Mouse (Mus musculus): Measurements from ENCODE around the gene Prrc2a.

Prrc2a gene

DNA sequence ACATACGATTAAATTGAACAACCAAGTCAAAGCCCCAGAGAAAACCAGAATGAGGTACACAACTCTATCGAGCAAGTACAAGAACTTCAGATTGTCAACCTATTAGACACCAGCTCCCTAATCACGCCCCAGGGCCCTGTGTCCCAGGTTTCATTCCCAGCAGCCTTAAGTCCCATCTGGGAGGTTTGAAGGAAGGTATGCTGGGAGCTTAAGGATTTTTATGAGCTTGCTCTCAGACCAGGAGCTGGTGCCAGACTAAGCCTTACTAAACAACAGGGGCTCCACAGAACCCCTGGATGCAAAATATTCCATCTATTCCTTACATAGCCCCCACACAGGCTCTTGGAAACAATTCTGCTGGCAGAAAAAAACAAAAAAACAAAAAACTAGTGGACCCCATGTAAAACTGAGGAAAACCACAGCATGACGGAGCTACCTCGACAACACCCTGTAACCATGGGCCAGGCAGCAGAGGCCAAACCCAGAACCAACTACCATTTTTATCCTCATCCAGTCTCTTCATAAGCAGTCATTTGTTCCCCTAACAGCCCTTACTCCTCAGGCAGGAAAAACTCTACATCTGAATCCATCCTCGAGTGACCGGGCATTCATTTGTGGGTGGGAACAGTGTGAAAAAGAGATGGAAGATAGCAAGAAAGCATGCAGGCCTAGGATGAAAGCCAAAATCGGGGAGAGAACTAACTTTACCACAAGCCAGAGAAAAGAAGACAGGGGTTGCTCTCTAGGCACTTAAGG lies 1.2 kb downstream of the Prrc2a start:
- DNase-seq (ENCODE audit: low read depth in 2 of 2, low spot score in 2 of 2): no peak

DNA sequence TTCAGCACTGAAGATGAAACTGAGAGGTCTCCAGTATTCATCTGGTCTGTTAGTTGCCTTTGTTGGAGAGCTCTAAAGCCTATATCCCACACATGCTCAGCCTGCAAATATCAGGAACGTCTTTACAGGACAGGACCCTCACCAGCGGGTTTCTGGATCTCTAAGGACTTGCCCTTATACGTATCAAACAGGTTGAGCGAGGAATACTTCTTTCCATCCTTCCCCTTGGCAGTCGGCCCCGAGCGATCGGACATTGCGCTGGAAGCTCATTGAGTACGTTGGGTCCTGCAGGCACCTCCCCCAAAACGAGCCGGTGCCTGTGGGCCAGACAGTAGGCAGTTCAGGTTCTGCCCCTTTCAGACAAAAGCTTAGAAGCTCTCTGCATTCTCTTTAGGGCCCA lies 2.0 kb downstream of the Prrc2a start:
- no peak for DNase-seq (ENCODE audit: low read depth in 2 of 2, low spot score in 2 of 2)

DNA sequence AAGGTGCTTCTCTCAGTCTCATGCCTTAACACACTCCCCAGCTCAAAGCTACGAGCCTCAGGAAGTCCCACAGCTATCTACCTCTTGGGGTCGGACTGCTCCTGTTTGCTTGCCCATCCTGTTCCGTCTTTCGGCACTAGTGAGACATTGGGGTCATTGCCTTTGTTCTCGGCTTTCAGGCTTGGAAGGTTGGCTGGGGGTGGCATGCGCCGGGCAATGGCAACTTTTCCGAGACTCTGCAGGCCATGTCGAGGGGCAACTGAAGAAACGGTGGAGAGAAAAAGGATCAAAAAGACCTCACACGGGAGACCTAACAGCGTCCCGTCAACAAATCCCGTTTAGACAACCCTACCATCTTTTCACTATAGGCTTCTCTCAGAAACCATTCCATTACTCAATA lies 2.6 kb downstream of the Prrc2a start:
- no peak for DNase-seq (ENCODE audit: low read depth in 2 of 2, low spot score in 2 of 2)

DNA sequence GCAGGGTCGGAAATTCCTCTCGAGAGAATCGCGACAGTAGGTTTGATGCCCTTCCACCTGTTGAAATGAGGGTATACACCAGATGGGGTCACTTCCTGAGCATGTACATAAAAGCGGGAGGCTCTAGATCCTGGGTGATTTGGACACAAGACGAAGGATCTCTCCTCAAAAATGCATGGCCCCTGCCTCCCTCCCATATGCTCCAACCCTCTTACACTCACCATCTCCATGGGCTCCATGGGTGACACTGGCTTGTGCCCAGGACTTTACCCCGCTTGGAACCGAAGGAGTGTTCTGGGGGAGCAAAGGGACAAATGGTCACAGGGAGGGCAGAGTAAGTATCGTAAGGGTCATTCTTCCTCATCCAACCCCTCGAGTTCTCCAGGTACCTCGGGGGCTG lies 3.3 kb downstream of the Prrc2a start:
- no peak for DNase-seq (ENCODE audit: low read depth in 2 of 2, low spot score in 2 of 2)

DNA sequence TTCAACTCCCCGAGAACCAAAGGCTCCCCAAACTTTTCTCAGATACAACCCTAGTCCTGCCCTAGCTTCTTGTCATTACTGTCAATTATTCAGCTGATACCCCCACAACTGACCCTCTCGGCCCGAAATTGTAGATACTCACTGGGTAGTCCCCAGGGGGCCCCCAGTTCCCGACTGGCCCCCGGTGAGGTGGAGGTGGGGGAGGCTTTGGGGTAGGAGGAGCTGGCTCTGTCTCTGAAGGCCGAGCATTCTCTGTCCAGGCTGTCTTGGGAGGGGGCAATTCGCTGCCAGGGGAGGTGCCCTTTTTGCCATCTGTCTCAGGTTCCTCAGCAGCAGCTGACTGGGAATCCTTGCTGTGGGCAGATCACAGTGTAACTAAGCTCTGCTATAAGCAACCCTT lies 5.1 kb downstream of the Prrc2a start:
- DNase-seq (ENCODE audit: low read depth in 2 of 2, low spot score in 2 of 2): no peak

DNA sequence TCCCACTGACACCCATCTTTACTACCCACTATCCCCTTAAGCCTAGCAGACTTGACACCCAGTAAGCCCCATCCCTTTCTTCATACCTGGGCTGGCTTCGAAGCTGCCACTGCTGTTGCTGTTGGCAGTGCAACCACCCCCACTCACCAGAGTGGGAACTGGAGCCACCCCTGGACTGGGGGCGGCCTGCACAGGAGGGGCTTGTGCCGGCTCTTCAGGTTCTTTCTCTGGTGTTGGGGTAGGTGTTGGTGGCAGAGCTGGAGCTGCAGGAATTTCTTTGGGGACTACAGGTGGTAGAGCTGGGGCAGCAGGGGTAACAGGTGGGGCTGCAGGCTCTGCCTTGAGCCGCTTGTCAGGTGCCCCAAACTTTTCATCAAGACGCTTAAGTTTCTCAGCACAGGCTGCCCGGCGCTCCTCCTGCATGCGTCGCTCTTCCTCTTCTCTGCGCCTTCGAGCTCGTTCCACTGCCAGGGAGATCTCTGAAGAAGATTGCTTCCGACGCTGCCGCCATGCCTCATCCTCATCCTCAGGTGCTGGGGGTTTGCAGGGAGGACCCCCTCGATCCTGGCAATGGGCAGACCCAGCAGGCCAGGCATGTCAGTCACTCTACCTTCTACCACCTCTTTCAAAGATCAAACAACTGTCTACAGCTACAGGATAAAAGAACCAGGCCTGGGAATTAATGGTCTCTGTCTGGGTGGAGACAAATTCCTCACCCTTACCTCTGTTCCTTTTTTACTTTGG lies 5.7 kb downstream of the Prrc2a start:
- no peak for DNase-seq (ENCODE audit: low read depth in 2 of 2, low spot score in 2 of 2)

DNA sequence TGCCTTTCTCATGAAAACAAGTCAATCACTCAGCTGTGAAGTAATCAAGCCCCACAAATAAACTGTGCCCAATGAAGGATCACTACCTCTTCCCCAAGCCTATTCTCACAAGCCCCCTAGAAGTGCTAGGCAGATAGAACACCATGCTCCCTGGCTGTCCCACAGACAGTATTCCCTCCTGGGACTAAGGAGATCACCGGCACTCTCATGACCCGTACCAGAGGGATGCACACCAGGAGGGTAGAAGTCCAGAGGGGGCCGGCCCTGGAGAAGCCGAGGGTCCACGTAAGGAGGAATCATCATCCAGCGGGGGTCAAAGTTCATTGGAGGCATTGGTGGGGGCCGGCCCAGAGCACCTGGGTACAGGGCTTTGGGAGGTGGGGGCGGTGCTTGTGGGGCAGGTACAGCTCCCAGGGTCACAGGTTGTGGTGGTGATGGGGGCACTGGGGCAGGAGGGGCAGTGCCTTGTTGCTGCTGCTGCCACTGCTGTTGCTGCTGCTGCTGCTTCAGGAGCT lies 7.0 kb downstream of the Prrc2a start:
- DNase-seq (ENCODE audit: low read depth in 2 of 2, low spot score in 2 of 2): no peak

DNA sequence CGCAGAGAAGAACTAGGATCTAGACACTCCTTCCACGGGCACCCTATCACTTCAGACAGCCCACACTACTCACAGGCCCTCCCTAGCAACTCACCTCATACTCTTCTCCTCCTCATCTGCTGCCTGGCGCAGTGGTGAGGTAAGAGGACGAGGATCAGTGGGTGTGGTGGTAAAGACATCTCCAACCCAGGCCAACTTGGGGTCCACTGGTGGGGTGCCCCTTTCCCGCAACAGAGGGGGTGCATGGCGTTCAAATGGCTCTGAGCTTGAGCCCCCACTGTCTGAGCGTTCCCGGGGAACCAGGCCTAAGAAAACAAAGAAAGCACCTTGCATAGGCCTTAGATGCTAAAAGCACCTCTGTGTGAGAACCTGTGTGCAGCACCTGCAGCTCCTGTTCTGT lies 7.4 kb downstream of the Prrc2a start:
- DNase-seq (ENCODE audit: low read depth in 2 of 2, low spot score in 2 of 2): no peak

DNA sequence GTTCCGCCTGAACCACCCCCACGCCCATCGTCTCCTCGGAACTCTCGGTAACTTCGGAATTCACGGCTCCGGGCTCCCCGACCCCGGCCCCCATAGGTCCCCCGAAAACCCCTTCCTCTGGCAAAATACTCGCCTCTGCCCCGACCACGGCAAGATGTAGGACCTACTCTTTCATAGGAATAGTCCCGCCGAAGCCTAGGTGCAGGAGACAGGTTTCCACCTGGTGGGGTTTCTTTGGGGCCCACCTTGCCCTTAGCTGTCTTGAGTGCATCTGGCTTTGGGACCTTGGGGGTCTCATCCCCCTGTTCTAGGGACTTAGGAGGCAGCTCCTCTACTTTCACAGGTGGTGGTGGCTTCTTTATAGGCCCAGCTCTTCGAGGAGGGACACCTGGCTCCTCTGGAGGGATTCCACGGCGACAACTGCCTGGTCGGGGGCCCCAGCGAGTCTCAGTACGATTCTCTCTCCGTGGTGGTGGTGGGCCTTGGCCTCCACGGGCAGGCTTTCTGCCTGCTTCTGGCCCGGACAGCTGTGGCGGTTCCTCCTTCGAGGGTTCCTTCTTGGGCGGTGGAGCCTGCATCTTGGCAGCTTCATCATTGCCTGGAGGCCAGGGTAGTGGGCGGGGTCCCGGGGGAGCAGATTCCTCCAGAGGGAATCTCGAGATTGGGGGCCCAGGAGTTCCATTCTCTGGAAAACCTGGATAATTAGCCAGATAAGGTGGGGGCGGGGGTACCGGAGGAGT lies 8.1 kb downstream of the Prrc2a start:
- no peak for DNase-seq (ENCODE audit: low read depth in 2 of 2, low spot score in 2 of 2)

DNA sequence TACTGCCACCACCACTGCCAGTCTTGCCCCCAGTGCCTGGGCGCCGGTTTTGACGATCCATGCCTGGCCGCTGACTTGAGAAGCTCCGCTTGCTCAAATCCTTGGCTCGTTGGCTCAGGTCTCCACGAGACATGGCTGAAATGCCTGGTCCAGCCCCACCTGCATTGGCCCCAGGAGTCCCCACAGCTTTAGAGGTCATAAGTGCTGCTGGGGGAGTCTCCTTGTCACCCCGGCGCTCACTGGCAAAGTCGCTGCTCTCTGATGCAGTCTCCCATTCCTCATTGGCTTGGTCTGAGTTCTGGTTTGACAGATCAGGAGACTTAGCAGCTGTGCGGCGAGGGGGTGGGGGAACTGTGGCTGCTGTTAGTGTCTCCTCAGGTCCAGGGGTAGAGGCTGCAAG lies 9.2 kb downstream of the Prrc2a start:
- no peak for DNase-seq (ENCODE audit: low read depth in 2 of 2, low spot score in 2 of 2)

DNA sequence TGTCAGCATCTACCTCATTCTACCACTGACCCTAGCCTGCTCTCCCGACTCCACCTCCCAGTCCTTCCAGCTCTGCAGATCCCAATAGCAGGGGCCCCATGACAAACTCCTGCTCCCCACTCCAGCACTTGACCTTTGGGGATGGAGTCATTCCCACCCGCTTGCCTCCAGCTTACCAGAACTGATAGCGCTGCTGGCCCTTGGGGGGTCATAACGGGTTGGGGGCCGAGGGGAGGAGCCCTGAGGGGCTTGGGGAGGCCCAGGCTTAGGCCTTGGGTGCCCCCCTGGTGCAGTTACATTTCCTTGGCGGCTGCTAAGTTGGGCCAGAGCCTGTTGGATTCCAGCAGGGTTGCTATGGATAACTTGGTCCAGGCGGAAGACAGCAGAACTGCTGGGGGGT lies 10.1 kb downstream of the Prrc2a start:
- no peak for DNase-seq (ENCODE audit: low read depth in 2 of 2, low spot score in 2 of 2)

DNA sequence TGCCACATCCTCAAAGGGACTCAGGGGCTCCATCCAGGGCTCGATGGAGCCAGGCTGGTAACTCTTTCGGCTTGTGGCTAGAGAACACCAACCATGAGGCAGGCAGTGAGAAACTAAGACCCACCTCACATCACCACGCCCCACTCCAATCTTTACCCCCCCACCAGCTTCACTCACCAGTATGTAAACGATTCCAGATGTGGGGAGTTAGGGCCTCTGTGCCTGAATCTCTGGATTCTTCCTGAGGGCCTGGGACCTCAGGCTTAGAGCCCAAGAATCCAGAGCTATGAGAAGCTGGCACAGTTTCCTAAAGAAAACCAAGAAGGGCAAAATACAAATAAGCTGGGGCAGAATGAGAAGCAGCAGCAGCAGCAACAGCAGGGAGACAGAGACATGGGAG lies 10.8 kb downstream of the Prrc2a start:
- no peak for DNase-seq (ENCODE audit: low read depth in 2 of 2, low spot score in 2 of 2)

DNA sequence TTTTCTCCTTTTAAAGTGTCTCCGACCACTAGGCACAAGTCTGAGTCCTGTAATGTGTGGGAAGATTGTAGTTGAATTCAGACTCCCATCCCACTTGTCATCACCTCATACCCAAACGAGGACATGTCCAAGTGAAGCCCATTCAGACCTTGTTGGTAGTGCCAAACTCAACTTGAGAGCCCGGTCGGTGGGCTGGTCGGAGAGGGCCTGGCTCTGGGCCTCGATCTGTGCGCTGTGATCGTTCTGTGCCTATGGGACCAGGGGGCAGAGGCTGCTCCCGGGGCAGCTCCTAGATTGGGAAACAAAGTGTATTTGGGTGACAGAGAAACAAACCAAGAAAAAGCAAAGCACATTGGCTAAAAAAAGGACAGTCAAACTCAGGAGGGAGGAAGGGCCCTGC lies 11.6 kb downstream of the Prrc2a start:
- no peak for DNase-seq (ENCODE audit: low read depth in 2 of 2, low spot score in 2 of 2)

DNA sequence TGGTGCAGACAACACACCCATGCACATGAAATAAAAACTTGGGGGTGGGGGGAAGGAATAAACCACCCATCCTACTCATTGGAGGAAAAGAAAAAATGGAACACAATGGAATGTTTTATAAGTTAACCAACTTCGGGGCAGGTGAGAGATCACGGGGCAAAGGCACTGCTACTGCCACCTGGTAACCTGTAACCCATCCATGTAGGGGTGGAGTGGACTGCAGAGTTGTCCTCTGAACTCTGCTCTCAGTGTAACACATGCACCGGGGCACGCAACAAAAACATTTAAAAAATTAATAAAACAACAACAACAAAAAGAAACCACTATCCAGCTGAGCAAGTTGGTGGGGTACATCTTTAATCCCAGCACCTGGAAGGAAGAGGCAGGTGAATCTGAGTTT lies 12.6 kb downstream of the Prrc2a start:
- no peak for DNase-seq (ENCODE audit: low read depth in 2 of 2, low spot score in 2 of 2)

DNA sequence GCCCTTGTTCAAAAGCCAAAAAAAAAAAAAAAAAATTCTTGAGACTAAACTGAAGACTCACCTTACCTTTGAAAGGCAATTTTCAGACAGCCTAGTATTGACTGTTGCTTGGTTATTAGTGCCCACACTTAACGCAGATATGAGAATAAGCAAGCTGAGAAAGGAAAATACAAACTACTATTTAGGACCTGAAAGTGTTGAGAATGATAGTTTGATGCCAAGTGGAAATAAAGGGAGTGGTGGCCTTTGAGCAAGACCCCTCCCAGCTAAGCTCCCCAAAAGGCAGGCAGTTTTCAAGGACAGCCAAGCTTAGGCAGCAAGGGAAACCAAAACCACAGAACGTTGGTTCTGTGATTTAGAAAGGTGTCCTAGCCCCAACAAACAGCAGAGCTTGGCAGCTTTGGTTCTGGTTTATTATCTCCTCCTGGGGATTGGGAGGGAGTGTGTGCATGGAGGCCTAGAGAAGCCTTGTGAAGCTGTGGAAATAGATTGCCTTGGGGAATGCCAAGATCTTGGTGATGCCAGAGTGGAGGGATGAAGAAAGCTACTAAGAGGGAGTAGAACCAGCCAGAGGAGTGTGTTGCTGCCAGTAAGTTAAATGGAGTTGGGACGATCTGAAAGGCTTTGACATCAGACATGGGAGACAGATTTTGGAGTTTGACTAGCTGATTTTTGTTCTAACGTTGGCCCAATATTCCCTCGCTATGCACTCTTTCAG lies 16.6 kb downstream of the Prrc2a start:
- no peak for DNase-seq (ENCODE audit: low read depth in 2 of 2, low spot score in 2 of 2)

DNA sequence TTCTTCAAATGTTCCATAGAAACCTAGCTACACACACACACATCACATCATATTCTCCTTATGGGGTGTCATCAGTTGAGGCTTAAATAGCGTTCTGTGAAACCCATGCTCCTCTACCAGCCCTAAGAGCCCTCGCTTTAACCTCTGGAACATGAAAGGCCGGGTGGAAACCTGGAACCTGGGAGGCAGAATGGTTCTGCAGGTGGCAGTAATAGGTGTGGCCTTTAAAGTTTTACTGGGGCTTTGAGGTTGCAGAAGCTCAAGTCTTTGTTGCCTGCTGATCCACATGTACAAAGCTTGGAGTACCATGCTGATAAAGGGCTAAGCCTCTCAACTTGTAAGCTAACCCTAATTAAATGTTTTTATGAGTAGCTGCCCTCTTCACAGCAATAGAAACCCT lies 17.3 kb downstream of the Prrc2a start:
- no peak for DNase-seq (ENCODE audit: low read depth in 2 of 2, low spot score in 2 of 2)

DNA sequence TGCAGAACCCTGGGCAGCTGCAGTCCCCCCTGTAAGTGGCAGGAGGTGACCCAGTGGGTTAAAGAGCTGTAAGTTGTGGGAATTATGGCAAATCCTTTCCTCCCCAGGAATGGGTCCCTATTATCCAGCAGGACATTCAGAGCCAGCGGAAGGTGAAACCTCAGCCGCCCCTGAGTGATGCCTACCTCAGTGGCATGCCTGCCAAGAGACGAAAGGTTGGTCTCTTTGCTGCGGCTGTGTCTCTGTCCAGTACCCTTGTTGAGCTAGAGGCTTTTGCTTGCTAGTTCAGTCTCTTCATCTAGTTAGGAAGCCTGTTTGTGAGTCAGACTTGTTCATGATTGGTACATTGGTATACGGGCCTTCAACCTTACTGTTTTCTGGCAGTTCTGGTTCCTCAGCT lies 18.6 kb downstream of the Prrc2a start:
- no peak for DNase-seq (ENCODE audit: low read depth in 2 of 2, low spot score in 2 of 2)

DNA sequence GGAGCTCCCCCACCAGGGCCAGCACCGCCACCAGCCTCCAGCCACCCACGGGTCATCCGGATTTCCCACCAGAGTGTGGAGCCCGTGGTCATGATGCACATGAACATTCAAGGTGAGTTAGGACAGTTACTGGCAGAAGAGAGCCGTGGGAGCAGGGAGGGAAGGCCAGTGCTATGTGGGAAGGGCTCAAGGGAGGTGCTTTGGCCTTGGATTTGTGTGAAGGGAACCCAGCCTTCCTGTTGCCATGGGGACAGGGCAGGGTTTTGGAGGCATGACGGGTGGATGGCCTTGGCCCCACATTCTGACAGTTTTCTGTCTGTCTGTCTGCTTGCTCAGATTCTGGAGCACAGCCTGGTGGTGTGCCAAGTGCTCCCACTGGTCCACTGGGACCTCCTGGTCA lies 22.7 kb downstream of the Prrc2a start:
- no peak for DNase-seq (ENCODE audit: low read depth in 2 of 2, low spot score in 2 of 2)

DNA sequence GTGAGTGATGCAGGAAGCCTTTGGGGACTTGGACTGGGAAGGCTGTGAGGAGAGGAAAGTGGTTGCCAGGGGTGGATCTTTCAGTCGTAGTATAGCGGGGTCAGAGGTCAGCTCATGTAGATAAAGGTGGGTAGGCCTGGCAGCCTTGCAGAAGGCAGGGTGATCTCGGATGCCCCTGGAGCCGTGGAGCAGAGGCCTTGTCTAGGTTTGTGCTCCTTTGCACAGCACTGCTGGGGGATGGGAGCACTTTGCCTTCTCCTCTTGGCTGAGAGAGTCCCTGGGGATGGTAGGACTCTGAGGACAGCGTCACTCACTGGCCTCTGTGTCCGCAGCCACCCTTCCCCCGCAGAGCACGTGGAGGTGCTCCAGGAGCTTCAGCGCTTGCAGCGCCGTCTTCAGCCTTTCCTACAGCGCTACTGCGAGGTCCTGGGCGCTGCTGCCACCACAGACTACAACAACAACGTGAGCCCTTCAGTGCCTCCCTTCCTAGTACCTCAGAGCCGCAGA lies 24.2 kb downstream of the Prrc2a start:
- DNase-seq (ENCODE audit: low read depth in 2 of 2, low spot score in 2 of 2): no peak

DNA sequence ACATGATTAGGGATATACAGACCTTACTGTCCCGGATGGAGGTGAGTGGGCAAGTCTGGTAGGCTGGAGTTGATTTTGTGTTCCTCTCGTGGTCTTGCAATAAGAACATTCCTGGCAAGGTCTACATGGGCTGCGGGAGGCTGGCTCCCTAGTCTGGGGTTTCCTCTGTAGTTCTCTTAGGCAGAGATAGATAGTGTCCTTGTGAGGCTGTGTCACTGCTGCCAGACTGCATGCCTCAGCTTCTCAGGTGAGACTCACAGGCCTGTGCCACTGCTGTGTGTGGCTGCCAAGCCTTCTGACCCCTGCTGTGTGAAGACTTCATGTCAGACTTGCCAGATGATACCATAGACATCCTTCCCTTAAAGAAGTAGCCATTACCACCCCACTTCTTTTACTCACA lies 25.4 kb downstream of the Prrc2a start:
- no peak for DNase-seq (ENCODE audit: low read depth in 2 of 2, low spot score in 2 of 2)

Measured in CD8-positive naive resting alpha-beta T cell, adult 2 months (primary cell).